Mouse (Mus musculus) central nervous system, embryonic 14 days (tissue): ENCODE data around the gene Gm49450. TPM values are rescaled to one million over a fixed set of nuclear protein-coding genes. Genes with fewer than 3 reads are reported as not detected.

Experiments
- polyA plus RNA-seq: library from polyadenylated mRNA; depleted of rRNA; stranded (reverse); fragments of >200 nt; gene quantifications from 2 replicates; pipeline ENCODE4 v1.2.3, GENCODE M21; 2012; rRNA removed

The Gm49450 gene
- 31.7 and 40.2 TPM in 2 replicates for polyA plus RNA-seq

GRCm38 (mm10) chr15:98953401-98954356 is at the start of gene Gm49450, which contains the start of gene Tuba1a:
Gene Gm49450, minus strand, starts transcription at chr15:98953551.
Gene Tuba1a, minus strand, starts transcription at chr15:98953703.

DNA sequence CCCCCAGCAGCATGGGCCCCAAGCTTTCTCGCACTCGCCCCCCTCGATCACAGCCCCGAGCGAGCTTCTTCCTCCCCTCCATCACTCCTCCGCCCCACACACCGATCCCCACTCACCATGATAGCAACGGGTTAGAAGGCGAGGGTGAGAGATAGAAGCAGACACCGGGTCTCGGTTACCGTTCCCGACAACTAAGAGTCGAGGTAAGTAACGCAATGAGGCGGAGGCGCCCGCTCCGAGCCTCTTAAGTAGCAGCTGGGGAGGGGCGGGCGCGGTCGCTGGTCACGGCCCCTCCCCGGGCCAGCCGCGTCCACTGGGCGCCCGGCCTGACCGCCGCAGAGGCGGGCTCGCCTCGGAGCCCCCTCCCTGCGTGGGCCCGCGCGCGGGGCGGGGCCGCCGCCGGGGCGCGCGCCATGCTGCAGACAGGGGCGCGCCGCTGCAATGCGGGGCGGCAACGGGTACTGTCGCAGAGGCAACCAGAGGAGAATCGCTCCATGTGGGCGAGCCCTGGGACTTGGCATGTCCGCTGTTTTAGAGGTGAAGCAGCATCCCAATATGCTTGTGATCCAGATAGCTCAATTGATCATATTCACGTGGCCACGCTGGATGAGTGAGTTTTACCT is 19.0 kb downstream of the Gm49450 start, which contains the start of gene Tuba1b:
Gene Tuba1b (minus strand): TSS at position 349 of the 623 bp plus-strand sequence.

GRCm38 (mm10) chr15:98917538-98918498 is 35.5 kb downstream of the Gm49450 start, which contains the start of gene Lmbr1l:
Gene Lmbr1l, minus strand, starts transcription at chr15:98918231.

DNA sequence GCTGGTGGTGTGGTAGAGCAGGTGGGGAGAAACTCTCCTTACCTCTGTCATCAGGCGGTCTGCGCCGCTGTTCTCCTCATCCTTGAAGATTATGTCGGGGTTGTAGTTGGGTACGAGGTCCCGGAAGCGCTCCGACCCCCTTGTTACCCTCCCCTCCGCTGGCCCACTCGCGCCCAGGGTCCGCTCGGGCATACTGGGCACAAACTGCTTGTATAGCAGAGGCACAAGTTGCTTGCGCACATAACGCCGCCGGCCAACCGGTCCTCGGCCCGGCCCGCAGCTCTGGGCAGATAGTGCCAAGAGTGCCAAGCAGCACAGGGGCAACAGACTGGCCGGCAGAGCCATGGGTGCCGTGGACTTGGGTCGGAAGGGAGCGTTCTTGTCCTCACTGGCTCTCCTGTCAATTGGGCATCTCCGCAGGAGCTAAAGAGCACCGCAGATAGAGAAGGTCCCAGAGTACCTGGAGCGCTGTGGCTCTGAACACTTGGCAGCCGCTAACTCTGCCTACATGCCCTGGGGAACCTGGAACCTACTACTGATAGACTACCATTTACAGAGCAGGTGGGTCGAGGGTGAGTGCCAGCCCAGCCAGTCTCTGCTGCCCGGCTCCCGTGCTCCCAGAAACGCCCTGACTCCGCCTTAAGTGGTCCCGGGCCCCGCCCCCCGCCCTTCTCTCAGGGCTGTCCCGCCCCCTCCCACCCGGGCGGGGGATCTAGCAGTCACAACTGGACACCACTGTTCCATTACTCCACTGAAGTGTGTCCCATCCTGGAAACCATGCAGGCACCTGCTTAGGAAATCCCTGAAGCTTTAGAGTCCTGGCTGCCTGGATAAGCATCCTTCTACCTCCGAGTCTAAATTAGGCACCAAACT is 55.2 kb downstream of the Gm49450 start, which contains the start of gene Dhh:
Gene Dhh (minus strand): TSS at position 613 of the 873 bp plus-strand sequence.

DNA sequence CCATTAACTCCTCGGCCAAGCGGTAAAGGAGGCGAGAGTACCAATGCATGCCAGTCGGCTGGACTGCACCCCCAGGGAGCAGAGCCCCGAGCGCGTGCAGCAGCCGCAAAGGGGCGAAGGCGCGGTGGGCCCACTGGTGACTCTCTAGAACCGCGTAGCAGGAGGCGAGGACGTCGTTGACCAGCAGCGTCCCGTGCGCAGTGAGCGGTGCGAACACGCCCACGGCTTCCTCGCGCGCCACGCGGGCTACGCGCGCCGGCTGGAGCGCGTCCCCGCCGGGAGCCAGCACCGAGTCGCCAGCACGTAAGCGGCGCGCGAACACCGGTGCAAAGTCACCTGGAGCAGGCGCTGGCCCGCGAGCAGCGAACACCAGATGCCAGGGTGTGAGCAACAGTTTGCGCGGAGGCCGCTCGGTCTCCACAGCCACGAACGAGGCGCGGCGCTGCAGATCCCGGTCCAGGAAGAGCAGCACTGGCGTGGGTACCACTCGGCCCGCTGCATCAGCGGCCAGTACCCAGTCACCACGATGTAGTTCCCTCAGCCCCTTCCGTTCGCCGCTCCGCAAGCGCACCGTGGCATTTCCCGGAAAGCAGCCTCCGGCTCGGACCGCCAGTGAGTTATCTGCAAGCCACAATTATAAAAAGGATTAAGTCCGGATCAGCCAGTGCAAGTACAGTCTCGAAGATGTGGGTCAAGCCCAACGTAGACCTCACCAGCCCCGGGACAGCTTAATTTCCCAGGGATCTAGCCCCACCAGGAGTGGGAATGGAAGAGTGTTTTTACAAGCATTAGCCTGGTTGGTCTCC is 59.2 kb downstream of the Gm49450 start, which contains the start of gene Rhebl1:
Gene Rhebl1 (minus strand): TSS at position 601 of the 806 bp plus-strand sequence.

Other genes starting within 250 kb of the Gm49450 start
- 2.3 and 2.6 TPM in 2 replicates for gene Ccdc65, start 245.3 kb downstream of the Gm49450 start, polyA plus RNA-seq
- 6.5 and 15.6 TPM in 2 replicates for gene Fkbp11, start 225.4 kb downstream of the Gm49450 start, polyA plus RNA-seq
- gene Arf3, start 190.3 kb downstream of the Gm49450 start, polyA plus RNA-seq: 99.4 and 113 TPM in 2 replicates
- 0.76 and 3.2 TPM in 2 replicates for gene Wnt10b, start 175.4 kb downstream of the Gm49450 start, polyA plus RNA-seq
- gene Wnt1, start 163.7 kb downstream of the Gm49450 start, polyA plus RNA-seq: 1.4 and 1.5 TPM in 2 replicates
- gene Ddn, start 144.1 kb downstream of the Gm49450 start, polyA plus RNA-seq: 1.6 and 1.8 TPM in 2 replicates
- gene Prkag1, start 122.0 kb downstream of the Gm49450 start, polyA plus RNA-seq: 82.9 and 88.6 TPM in 2 replicates
- gene Kmt2d, start 82.3 kb downstream of the Gm49450 start, polyA plus RNA-seq: 28.4 and 31.1 TPM in 2 replicates
- 31.8 and 35.6 TPM in 2 replicates for gene Rhebl1, start 59.0 kb downstream of the Gm49450 start, polyA plus RNA-seq
- 0.82 and 1.7 TPM in 2 replicates for gene Dhh, start 55.0 kb downstream of the Gm49450 start, polyA plus RNA-seq
- 97.9 and 103 TPM in 2 replicates for gene Lmbr1l, start 35.3 kb downstream of the Gm49450 start, polyA plus RNA-seq
- gene Tuba1b, start 19.0 kb downstream of the Gm49450 start, polyA plus RNA-seq: 1,826 and 1,827 TPM in 2 replicates
- gene Tuba1a, start 152 bp upstream of the Gm49450 start, polyA plus RNA-seq: 9,064 and 9,831 TPM in 2 replicates
- 74.8 and 77.4 TPM in 2 replicates for gene Tuba1c, start 76.3 kb upstream of the Gm49450 start, polyA plus RNA-seq
- gene Prph, start 101.6 kb upstream of the Gm49450 start, polyA plus RNA-seq: 36.0 and 115 TPM in 2 replicates
- gene Troap, start 121.0 kb upstream of the Gm49450 start, polyA plus RNA-seq: 23.7 and 25.3 TPM in 2 replicates
- gene C1ql4, start 134.3 kb upstream of the Gm49450 start, polyA plus RNA-seq: 7.7 and 12.3 TPM in 2 replicates
- 0.86 and 0.96 TPM in 2 replicates for gene Dnajc22, start 139.6 kb upstream of the Gm49450 start, polyA plus RNA-seq
- gene Spats2, start 172.4 kb upstream of the Gm49450 start, polyA plus RNA-seq: 48.2 and 52.8 TPM in 2 replicates